Mouse (Mus musculus): ENCODE data around the gene Mdm2.

DNA sequence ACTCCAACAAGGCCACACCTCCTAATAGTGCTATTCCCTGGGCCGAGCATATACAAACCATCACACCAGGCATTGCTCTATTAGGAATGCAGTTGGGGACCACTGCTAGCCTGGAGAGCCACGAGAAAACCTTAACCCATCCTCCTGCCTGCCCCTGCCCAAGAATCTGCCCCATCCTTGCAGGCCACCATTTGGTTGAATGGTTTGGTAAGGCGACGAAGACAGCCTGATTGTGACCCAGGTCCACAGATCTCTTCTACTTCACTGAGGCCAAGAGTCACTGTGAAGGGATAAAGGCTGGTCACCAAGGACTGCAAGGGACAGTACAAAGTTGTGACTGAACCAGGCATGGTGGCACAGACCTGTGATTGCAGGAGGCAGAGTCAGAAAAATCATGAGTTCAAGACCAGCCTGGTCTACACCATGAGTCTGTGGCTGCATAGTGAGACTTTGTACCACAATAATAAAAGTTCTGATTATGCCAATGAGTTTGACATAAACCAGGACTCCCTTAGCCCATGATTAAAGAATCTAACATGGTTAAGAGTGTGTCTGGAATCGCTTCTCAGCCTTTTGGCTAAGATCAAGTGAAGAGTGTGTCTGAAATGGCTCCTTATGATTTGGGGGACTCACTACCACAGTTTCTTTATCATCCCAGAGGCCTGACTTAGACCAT, 63.9 kb downstream of the Mdm2 start:
- TF ChIP-seq CTCF (IDR thresholded peaks at IDR 0.05; ENCODE audit: borderline replicate concordance, insufficient read depth, low read length) (no peak), POLR2A (IDR thresholded peaks at IDR 0.05; ENCODE audit: low read depth, low read length) (no peak)

All from embryonic fibroblast, embryonic 13.5 days (primary cell).